Mouse (Mus musculus): ENCODE measurements around the gene Olfr1128.
"Not testable (repeated sequence)": the region's sequence is repeated elsewhere in the genome, so short reads cannot be mapped to it uniquely, and the experiment has no call there.

Gene Olfr1128

GRCm38 (mm10) chr2:87545442-87545841, at the start of gene Olfr1128:
TSS of gene Olfr1128 (minus strand) at chr2:87545542.
- no peak for DNase-seq

GRCm38 (mm10) chr2:87573602-87574001, 28.3 kb upstream of the Olfr1128 start, which contains the start of gene Olfr1129:
TSS of gene Olfr1129 (plus strand) at chr2:87573902.
- not testable (repeated sequence) for DNase-seq

GRCm38 (mm10) chr2:87534826-87535225, 10.5 kb downstream of the Olfr1128 start:
- DNase-seq, result no peak

DNA sequence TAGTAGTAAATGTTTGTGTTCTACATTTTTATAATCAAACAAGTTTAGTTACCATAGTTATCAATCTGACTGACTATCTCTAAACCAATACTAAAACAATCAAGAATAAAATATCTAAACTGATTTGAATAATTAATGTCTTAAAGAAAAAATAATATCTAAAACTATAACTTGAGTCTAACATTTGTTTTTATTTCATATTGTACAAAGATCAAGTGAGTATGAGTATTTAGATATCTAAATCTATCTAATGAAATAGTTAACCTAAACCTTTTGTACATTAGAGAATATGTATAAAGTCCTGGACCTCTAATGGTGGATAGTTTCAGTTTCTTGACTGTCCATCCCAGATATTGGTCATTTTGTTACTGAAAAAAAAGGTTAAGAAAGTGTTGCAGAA, 13.8 kb downstream of the Olfr1128 start, which contains the start of gene Olfr153:
TSS of gene Olfr153 (plus strand) at position 301 of the 400 bp plus-strand sequence.
- no peak for DNase-seq

GRCm38 (mm10) chr2:87525899-87526616, 19.3 kb downstream of the Olfr1128 start:
- not testable (repeated sequence) for DNase-seq

GRCm38 (mm10) chr2:87520651-87521050, 24.7 kb downstream of the Olfr1128 start:
- DNase-seq, result no peak

DNA sequence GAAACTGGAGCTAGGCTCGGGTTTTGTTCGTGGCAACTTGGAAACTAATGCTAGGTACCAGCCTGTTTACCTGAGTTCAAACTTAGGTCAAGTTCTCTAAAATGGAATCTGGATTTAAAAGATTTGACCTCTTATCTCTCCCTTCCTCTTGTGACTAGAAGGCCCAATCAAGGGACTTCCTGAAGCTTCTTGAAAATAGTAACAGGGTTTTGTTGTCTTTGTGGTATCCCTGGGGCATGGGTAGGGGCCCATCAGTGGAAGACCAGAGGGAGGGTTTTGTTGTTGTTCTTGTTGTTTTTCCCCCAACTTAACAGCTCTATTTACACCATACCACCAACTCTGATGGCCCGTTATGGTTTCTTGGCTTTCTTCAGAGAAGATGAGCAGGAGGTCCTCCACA, 28.8 kb downstream of the Olfr1128 start:
- no peak for DNase-seq

GRCm38 (mm10) chr2:87515457-87516060, 29.8 kb downstream of the Olfr1128 start:
- no peak for DNase-seq

DNA sequence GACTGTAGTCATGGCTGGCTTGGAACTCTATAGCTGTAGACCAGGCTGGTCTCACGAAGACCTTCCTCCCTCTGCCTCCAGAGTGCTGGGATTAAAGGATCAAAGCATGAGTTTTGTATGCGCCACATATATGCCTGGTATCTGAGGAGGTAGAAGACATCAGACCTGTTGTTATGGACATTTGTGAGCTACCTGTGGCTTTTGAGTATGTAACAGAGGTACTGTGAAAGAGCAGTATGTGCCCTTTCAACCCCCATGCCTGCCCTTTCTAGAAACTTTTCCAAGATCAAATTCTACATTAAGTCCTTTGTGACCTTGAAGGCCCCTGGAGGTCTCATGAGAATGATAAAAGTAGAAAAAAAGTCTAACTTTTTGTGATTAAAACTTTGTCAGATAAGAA, 30.3 kb downstream of the Olfr1128 start:
- no peak for DNase-seq

- DNase-seq, result no peak
These were observed 39.1 kb downstream of the Olfr1128 start, which contains the start of gene Pramel6 for GRCm38 (mm10) chr2:87506265-87506664. TSS of gene Pramel6 (plus strand) at chr2:87506565.

- DNase-seq, result not testable (repeated sequence)
These were observed 48.3 kb downstream of the Olfr1128 start, which contains the start of gene Pramel7 for GRCm38 (mm10) chr2:87496993-87497392. TSS of gene Pramel7 (minus strand) at chr2:87497093.
